Mouse (Mus musculus): Measurements from ENCODE around the gene AF366264. TPM values are rescaled to one million over a fixed set of nuclear protein-coding genes. Genes with fewer than 3 reads are reported as not detected.
"Not testable (repeated sequence)": the region's sequence is repeated elsewhere in the genome, so short reads cannot be mapped to it uniquely, and the experiment has no call there.

The AF366264 gene
- not detected for total RNA-seq (2021)
- long read RNA-seq, experiment 1 = 0 reads
- long read RNA-seq, experiment 2 = 0 reads

- DNase-seq (ENCODE audit: low spot score in 2 of 2) = not testable (repeated sequence)
These were observed at the start of gene AF366264 for GRCm38 (mm10) chr8:13838289-13838688. Gene AF366264 (minus strand): TSS chr8:13838389.

GRCm38 (mm10) chr8:13843286-13843685, 5.1 kb upstream of the AF366264 start:
- peak in 1 of 2 experiments; percentile 19 for DNase-seq (ENCODE audit: low spot score in 2 of 2)

- no peak for DNase-seq (ENCODE audit: low spot score in 2 of 2)
These were observed 9.5 kb downstream of the AF366264 start for GRCm38 (mm10) chr8:13828598-13829172.

GRCm38 (mm10) chr8:13799566-13799965, 38.6 kb downstream of the AF366264 start:
- DNase-seq (ENCODE audit: low spot score in 2 of 2) = no peak

GRCm38 (mm10) chr8:13797676-13798075, 40.5 kb downstream of the AF366264 start:
- no peak for DNase-seq (ENCODE audit: low spot score in 2 of 2)

GRCm38 (mm10) chr8:13793746-13794101, 44.5 kb downstream of the AF366264 start:
- DNase-seq (ENCODE audit: low spot score in 2 of 2) = no peak

GRCm38 (mm10) chr8:13793097-13793745, 45.0 kb downstream of the AF366264 start:
- DNase-seq (ENCODE audit: low spot score in 2 of 2) = no peak

- DNase-seq (ENCODE audit: low spot score in 2 of 2) = no peak
These were observed 48.6 kb downstream of the AF366264 start for GRCm38 (mm10) chr8:13789606-13790005.

- DNase-seq (ENCODE audit: low spot score in 2 of 2) = peak; percentile 95 to 96
These were observed 52.4 kb downstream of the AF366264 start for GRCm38 (mm10) chr8:13785764-13786299.

- peak; percentile 83 to 92 for DNase-seq (ENCODE audit: low spot score in 2 of 2)
These were observed 52.9 kb downstream of the AF366264 start, which contains the start of gene Upf3a for GRCm38 (mm10) chr8:13785250-13785763. Gene Upf3a (plus strand): TSS chr8:13785615.

Other genes with a start within 250 kb of the AF366264 start
- gene Rasa3, start 160.8 kb downstream of the AF366264 start, total RNA-seq (2021) = 10 to 100 TPM; 65.5 to 65.6 TPM
- 1 to 10 TPM; 2.7 to 2.8 TPM for gene Cfap97d2, start 132.5 kb downstream of the AF366264 start, total RNA-seq (2021)
- 10 to 100 TPM; 60.5 to 62.2 TPM for gene Cdc16, start 80.7 kb downstream of the AF366264 start, total RNA-seq (2021)
- gene Upf3a, start 52.8 kb downstream of the AF366264 start, total RNA-seq (2021) = 10 to 100 TPM; 38.4 to 42.6 TPM
- 10 to 100 TPM; 30.4 to 30.8 TPM for gene Champ1, start 31.3 kb upstream of the AF366264 start, total RNA-seq (2021)
- gene Coprs, start 51.9 kb upstream of the AF366264 start, total RNA-seq (2021) = 10 to 100 TPM; 24.8 to 33.5 TPM

Data from layer of hippocampus, postnatal 14 days (tissue).